Mouse (Mus musculus) CH12.LX (cell line): ENCODE measurements at regions not wholly inside any gene's neighbourhood (a gene's known extent, or its start where the extent isn't known, plus 50 kb on each side); places are given as distances from the start of the nearest gene placed in this dataset.
"Not testable (repeated sequence)": the region's sequence is repeated elsewhere in the genome, so short reads cannot be mapped to it uniquely, and the experiment has no call there.

ENCODE experiments used
- CTCF ChIP-seq, 2 experiments: IDR thresholded peaks in 1 of 2; conservative IDR thresholded peaks in 1 of 2; 2 replicates each; pipeline ENCODE4 v1.5.1; 2011 to 2012; ENCODE audit warnings: low read depth in 2 of 2, low read length in 2 of 2, improper control_type of control experiment in 1 of 2, inconsistent platforms in 1 of 2, mild to moderate bottlenecking in 1 of 2, moderate library complexity in 1 of 2
- ELF1 ChIP-seq: IDR thresholded peaks from 2 replicates; pipeline ENCODE4 v1.6.1; 2014; ENCODE audit warnings: low read depth, mild to moderate bottlenecking, inconsistent platforms, low read length, improper control_type of control experiment
- EP300 ChIP-seq: IDR thresholded peaks from 2 replicates; pipeline ENCODE4 v1.6.1; 2011; ENCODE audit warnings: low read length, improper control_type of control experiment
- MEF2A ChIP-seq: IDR thresholded peaks from 2 replicates; pipeline ENCODE4 v1.6.1; 2014; ENCODE audit warnings: low read depth, mild to moderate bottlenecking, inconsistent platforms, low read length, improper control_type of control experiment, borderline replicate concordance
- NELFE ChIP-seq: IDR thresholded peaks from 2 replicates; pipeline ENCODE4 v1.6.1; 2011; ENCODE audit warnings: low read depth, low read length, improper control_type of control experiment
- RCOR1 ChIP-seq: conservative IDR thresholded peaks from 2 replicates; pipeline ENCODE4 v1.6.1; 2012; ENCODE audit warnings: low read depth, mild to moderate bottlenecking, inconsistent platforms, low read length, improper control_type of control experiment

GRCm38 (mm10) chr13:111919417-111919816 lies 110.6 kb upstream of the Map3k1 start:
- TF ChIP-seq MEF2A; ELF1; EP300; RCOR1; CTCF (conservative IDR thresholded peaks at IDR 0.05 in 1 of 2, IDR thresholded peaks at IDR 0.05 in 1 of 2; ENCODE audit: low read depth in 2 of 2, low read length in 2 of 2); NELFE: not testable (repeated sequence)
